Mouse (Mus musculus) neural tube, embryonic 11.5 days (tissue): ENCODE measurements around the gene Ager. TPM values are rescaled to one million over a fixed set of nuclear protein-coding genes. Genes with fewer than 3 reads are reported as not detected.

Experiments
- ATAC-seq: fragments of 200-750 bp; cut with Nextera tagmentation; 2 replicates; pipeline ENCODE4 v1.8.0; 2017; ENCODE audit warnings: moderate number of reproducible peaks, mild to moderate bottlenecking, moderate TSS enrichment, moderate library complexity; ENCODE audit not compliant: insufficient read depth, low FRiP score, low TSS enrichment
- DNase-seq: peaks from one replicate; pipeline ENCODE4 v3.0.0-alpha.2; 2015; ENCODE audit warnings: low spot score
- H3K27ac ChIP-seq: fragments of 300-500 bp; sonication (generic); 2 replicates; pipeline ENCODE4 v1.5.1; 2014; ENCODE audit warnings: low read depth, mild to moderate bottlenecking, low read length
- H3K27me3 ChIP-seq: fragments of 300-500 bp; sonication (generic); 2 replicates; pipeline ENCODE4 v1.6.1; 2014; ENCODE audit warnings: mild to moderate bottlenecking, low read length, mixed read lengths; ENCODE audit not compliant: control insufficient read depth, insufficient read depth
- H3K36me3 ChIP-seq: fragments of 300-500 bp; sonication (generic); 2 replicates; pipeline ENCODE4 v1.6.1; 2014; ENCODE audit warnings: mild to moderate bottlenecking, low read length, moderate library complexity, mixed read lengths; ENCODE audit not compliant: control insufficient read depth, insufficient read depth
- H3K4me1 ChIP-seq: fragments of 300-500 bp; sonication (generic); 2 replicates; pipeline ENCODE4 v1.6.1; 2014; ENCODE audit warnings: low read length, mixed read lengths; ENCODE audit not compliant: control insufficient read depth, insufficient read depth
- H3K4me2 ChIP-seq: fragments of 300-500 bp; sonication (generic); 2 replicates; pipeline ENCODE4 v1.6.1; 2014; ENCODE audit warnings: low read depth, mild to moderate bottlenecking, moderate library complexity
- H3K4me3 ChIP-seq: fragments of 300-500 bp; sonication (generic); 2 replicates; pipeline ENCODE4 v1.5.1; 2014; ENCODE audit warnings: low read depth, low read length
- H3K9ac ChIP-seq: fragments of 300-500 bp; sonication (generic); 2 replicates; pipeline ENCODE4 v1.6.1; 2014; ENCODE audit warnings: mild to moderate bottlenecking, low read length
- H3K9me3 ChIP-seq: fragments of 300-500 bp; sonication (generic); 2 replicates; pipeline ENCODE4 v1.6.1; 2016; ENCODE audit warnings: low read length; ENCODE audit not compliant: control insufficient read depth
- WGBS: fragments of 180-500 bp; shearing (Covaris S2); extraction: QIAGEN DNeasy Blood & Tissue Kit; methylation state at CpG from one replicate; pipeline ENCODE4 v1.1.7; 2014; 5-methylcytosine and 5-hydroxymethylcytosine counted together
- polyA plus RNA-seq: library from polyadenylated mRNA; unstranded; fragments of >200 nt; fragmentation: Nextera tagmentation; extraction: Ambion mirVana; gene quantifications from 2 replicates; pipeline ENCODE4 v1.2.1, GENCODE M21; 2014

Gene Ager
- polyA plus RNA-seq, 1 experiment from 2014 or later, result 2.3 TPM

DNA sequence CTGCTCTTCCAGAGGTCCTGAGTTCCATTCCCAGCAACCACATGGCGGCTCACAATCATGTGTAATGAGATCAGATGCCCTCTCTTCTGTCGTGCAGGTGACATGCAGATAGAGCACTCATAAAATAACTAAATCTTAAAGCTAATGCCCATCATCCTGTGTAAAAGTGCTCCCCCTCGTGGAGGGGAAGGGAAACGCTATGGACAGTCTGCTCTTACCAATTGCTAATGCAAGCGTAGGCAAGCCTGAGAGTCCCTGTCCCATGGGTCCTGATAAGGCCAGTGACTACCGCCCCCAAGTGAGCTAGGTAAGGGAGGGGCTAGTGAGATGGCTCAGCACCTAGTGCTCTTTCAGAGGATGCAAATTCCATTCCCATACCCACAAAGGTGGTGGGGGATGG is 21.3 kb downstream of the Ager start:
- H3K9me3 ChIP-seq, result no peaks in the 10 kb centered on the region
- peaks cover 2% of the 10 kb centered on the region; the same call in 1 of the 2 replicates for H3K36me3 ChIP-seq
- no peaks in the 10 kb centered on the region for H3K4me1 ChIP-seq
- ATAC-seq (no peak), DNase-seq (peak; percentile 62)
- no peaks in the 10 kb centered on the region for H3K27me3 ChIP-seq
- no peak overlapping the region for H3K9ac ChIP-seq
- H3K4me2 ChIP-seq, result no peak overlapping the region
- 13% methylated on average over 6 of the region's 6 CpGs for WGBS
- H3K27ac ChIP-seq, result no peak overlapping the region
- H3K4me3 ChIP-seq, result no peak overlapping the region

DNA sequence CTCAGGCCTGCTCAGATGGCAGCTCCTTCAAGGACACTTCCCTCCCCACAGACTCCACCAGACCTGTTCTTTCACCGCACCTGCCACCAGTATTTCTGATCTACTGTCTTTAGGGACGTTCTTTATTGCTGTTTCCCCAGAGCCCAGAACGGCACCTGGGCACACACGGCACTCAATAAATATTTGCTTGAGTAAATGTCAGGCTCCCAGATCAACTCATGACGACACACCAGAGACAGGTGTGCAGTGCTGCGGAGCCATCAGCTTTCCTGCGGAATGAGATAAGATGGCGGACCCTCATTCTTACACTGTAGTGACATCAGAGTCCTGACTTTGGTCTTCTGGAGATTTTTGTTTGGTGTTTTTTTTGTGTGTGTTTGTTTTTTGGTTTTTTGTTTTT is 23.3 kb downstream of the Ager start:
- no peak for DNase-seq
- H3K27me3 ChIP-seq, result no peaks in the 10 kb centered on the region
- H3K9me3 ChIP-seq, result no peaks in the 10 kb centered on the region
- no peak for ATAC-seq
- H3K4me2 ChIP-seq, result no peak overlapping the region
- WGBS, result 91% methylated on average over 8 of the region's 8 CpGs
- H3K36me3 ChIP-seq, result no peaks in the 10 kb centered on the region
- H3K27ac ChIP-seq, result no peak overlapping the region
- H3K4me1 ChIP-seq, result no peaks in the 10 kb centered on the region
- no peak overlapping the region for H3K9ac ChIP-seq
- no peak overlapping the region for H3K4me3 ChIP-seq

DNA sequence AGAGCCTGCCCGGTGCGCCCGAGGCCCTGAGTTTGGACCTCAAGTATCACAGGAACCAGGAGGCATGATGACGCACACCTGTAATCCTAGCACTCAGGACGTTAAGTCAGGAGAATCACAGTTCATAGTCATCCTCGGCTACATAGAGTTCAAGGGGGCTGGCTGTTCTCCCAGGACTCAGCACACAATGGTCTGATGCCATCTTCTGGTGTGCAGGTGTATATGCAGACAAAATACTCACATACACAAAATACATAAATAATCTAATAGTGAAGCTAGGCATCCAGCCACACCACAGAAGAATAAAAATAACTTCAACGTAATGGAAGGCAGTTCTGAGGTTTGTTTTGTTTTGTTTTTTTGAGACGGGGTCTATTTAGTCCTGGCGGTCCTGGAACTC is 25.5 kb downstream of the Ager start:
- H3K9ac ChIP-seq, result no peak overlapping the region
- DNase-seq (no peak), ATAC-seq (no peak)
- H3K9me3 ChIP-seq, result no peaks in the 10 kb centered on the region
- H3K4me1 ChIP-seq, result 0 out of 2 replicates have a peak, but pooled peaks cover 5% of the 10 kb centered on the region
- H3K4me3 ChIP-seq, result no peak overlapping the region
- H3K27me3 ChIP-seq, result no peaks in the 10 kb centered on the region
- no peaks in the 10 kb centered on the region for H3K36me3 ChIP-seq
- no peak overlapping the region for H3K4me2 ChIP-seq
- WGBS, result 91% methylated on average over 9 of the region's 9 CpGs
- H3K27ac ChIP-seq, result no peak overlapping the region

DNA sequence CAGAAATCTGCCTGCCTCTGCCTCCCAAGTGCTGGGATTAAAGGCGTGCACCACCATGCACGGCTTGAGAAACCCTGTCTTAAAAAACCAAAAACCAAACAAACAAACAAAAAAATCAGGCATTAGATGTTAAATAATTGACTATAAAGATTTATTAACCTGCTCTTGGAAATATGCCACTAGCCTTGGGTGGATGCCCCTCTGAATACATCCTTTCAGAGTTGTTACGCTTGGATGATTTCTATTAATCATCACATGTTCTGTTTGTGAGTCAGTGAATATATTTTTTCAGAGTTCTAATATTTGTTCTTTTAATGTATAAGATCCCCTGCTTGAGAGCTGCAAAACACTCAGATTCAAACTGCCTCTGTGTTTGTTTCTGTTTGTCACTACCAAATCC is 27.3 kb downstream of the Ager start:
- no peak overlapping the region for H3K4me2 ChIP-seq
- H3K27ac ChIP-seq, result no peak overlapping the region
- peaks cover 4% of the 10 kb centered on the region for H3K27me3 ChIP-seq
- ATAC-seq (no peak), DNase-seq (no peak)
- H3K9me3 ChIP-seq, result no peaks in the 10 kb centered on the region
- H3K36me3 ChIP-seq, result no peaks in the 10 kb centered on the region
- no peak overlapping the region for H3K9ac ChIP-seq
- no peak overlapping the region for H3K4me3 ChIP-seq
- peaks cover 15% of the 10 kb centered on the region for H3K4me1 ChIP-seq
- WGBS, result 92% methylated on average over 3 of the region's 3 CpGs

DNA sequence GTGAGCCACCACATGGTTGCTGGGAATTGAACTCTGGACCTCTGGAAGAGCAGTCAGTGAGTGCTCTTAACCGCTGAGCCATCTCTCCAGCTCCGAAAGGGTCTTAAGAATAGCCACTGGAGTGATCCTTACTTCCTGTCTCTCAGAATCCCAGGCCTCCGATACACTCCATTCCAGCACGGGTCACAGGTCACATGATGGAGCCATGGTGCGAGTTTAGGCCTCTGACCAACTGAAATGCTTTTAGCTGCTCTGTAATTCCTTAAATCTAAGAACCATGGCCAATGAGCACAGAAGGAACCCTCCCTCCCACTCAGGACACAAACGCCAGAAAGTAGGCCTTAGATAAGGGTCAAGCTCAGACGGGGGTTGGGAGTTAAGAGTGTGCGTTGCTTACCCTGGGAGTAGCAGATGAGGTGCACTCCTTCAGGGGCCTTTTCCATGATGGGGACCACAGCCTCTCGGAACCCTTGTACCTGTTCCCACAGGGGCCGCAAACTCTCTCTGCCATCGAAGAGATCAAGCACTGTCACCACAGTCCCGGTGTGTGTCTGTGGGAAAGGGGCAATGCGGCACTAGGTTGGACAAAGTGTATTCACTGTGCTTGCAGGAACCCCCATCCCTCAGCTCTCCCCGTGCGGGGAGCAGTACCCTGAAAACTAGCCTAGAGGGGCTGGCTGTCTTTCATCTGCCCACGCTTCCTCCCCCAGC is 28.6 kb downstream of the Ager start:
- peaks cover 16% of the 10 kb centered on the region for H3K27me3 ChIP-seq
- H3K4me2 ChIP-seq, result peak overlapping the region; percentile 92
- no peak for DNase-seq
- peak overlapping the region; percentile 79 for H3K9ac ChIP-seq
- no peak overlapping the region for H3K27ac ChIP-seq
- no peaks in the 10 kb centered on the region for H3K36me3 ChIP-seq
- peaks cover 15% of the 10 kb centered on the region for H3K4me1 ChIP-seq
- peak overlapping the region; percentile 78 for H3K4me3 ChIP-seq
- H3K9me3 ChIP-seq, result no peaks in the 10 kb centered on the region
- ATAC-seq, result 0 out of 2 replicates have a peak, but pooled peaks have one; percentile 1
- WGBS, result 55% methylated on average over 16 of the region's 16 CpGs

DNA sequence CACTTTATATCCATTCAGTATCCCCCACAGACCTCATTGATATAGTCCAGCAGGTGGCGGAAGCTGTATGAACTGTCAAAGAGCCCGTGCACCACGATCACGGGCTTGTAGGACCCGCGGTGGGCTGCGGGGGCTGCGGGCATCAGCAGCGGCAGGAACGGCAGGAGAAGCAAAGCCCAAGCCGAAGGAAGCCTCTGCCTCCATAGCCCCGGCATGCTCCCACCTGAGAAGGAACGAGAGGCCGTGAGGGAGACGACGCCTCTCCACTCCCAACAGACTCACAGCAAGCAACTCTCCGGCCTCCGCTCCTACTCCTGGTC is 29.1 kb downstream of the Ager start:
- Histone ChIP-seq H3K4me3 (peak overlapping the region; percentile 78), H3K9ac (peak overlapping the region; percentile 79), H3K9me3 (no peaks in the 10 kb centered on the region), H3K27me3 (peaks cover 21% of the 10 kb centered on the region), H3K36me3 (no peaks in the 10 kb centered on the region), H3K4me1 (peaks cover 18% of the 10 kb centered on the region), H3K4me2 (peak overlapping the region; percentile 92), H3K27ac (0 out of 2 replicates have a peak overlapping the region, but pooled peaks have one; percentile 44)
- ATAC-seq (no peak; the same call in none of the 2 replicates), DNase-seq (peak; percentile 67)
- 0% methylated on average over 18 of the region's 18 CpGs for WGBS

DNA sequence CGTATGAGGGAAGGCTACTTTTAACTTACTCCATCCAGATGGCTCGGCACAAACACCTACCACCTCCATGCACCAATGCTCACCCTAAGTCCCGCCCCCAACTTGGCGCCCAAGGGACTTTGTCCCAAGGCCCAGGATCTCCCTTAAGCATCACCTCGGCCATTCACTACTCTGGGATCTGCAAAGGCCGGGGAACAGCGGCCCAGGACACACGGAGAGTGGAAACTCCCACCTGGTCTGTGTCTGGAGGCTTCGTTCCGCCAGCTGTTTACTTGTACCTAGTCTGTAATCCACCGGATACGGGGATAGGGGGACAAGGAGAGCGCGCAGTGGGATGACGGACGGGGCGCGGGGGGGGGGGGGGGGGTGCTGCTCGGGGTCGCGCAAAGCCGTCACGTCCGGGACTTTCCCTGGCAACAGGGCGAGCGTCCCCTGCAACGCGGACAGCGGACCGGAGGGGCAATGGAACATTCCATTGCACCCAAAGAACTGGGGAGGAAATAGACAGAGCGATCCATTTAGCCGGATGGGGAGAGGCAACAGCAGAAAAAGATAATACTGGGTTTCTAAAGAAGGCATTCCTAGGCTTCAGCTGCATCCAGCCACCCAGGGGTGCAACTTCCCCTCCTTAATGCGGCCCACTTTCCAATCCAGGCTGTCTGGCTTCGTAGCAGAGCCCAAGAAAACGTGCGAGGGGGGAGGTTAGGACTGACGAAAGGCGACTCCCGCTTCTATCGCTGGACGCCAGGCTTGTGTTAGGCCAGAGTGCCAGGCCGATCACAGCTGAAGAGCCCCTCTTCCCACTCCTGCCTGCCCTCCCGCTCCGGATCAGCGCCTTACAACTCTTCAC is 29.7 kb downstream of the Ager start:
- Histone ChIP-seq H3K36me3 (no peaks in the 10 kb centered on the region), H3K9ac (peak overlapping the region; percentile 79), H3K4me1 (peaks cover 19% of the 10 kb centered on the region), H3K27ac (peak overlapping the region; percentile 70), H3K4me3 (peak overlapping the region; percentile 78), H3K9me3 (no peaks in the 10 kb centered on the region), H3K27me3 (peaks cover 27% of the 10 kb centered on the region), H3K4me2 (peak overlapping the region; percentile 92)
- DNase-seq, result peak; percentile 90
- ATAC-seq, result peak; percentile 73
- 0% methylated on average over 33 of the region's 45 CpGs for WGBS

DNA sequence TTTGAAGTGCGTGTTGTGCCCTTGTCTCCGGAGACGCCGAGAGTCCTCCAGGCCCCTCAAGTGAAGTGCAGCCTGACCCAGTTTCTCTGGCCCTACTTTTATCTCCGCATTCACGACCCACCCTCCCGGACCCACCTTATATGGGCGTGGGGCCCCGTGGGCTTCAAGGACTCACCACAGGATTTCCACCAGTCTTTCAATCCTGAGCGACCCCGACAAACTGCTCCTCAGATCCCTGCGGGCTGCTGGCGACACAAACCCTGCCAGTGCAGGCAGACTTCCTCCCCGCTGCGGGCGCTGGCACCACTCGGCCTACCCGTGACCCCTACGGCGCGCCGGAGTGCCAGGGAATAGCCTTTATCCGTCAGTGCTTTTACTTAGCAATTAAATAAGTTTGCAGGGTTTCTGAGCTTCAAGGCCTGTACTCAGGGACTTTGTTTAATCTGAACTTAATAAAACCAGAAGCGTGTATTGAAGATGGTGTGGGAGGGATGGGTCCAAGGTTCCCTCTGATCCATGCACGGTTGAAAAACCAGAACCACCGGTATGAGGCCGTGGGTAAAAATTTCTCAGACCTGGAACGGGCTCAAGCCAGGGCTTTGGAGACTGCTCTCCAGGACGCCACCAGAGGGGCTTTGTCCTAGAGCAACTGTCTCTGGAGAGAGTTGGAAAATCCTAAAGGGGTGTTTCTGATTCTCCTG is 30.4 kb downstream of the Ager start, which contains the start of gene Ppt2:
TSS of gene Ppt2 (minus strand) at position 568 of the 701 bp plus-strand sequence.
- Histone ChIP-seq H3K4me1 (peaks cover 19% of the 10 kb centered on the region), H3K4me3 (peak within 1 kb of the TSS; percentile 78)
- WGBS, result 9% methylated on average over 29 of the region's 29 CpGs

More for the DNA sequence above, 30.4 kb downstream of the Ager start, which contains the start of gene Ppt2:
- H3K36me3 ChIP-seq, result no peaks in the 10 kb centered on the region
- peak within 1 kb of the TSS; percentile 92 for H3K4me2 ChIP-seq
- peaks cover 33% of the 10 kb centered on the region for H3K27me3 ChIP-seq
- peak within 1 kb of the TSS; percentile 79 for H3K9ac ChIP-seq
- ATAC-seq, result 0 out of 2 replicates have a peak, but pooled peaks have one; percentile 11
- peak within 1 kb of the TSS; percentile 70 for H3K27ac ChIP-seq
- DNase-seq, result peak; percentile 53
- no peaks in the 10 kb centered on the region for H3K9me3 ChIP-seq
